Mouse (Mus musculus) CH12.LX (cell line): ENCODE data around the gene Baiap2l1. TPM values are rescaled to one million over a fixed set of nuclear protein-coding genes. Genes with fewer than 3 reads are reported as not detected.

Experiments used
- DNase-seq: peaks from one replicate; pipeline ENCODE4 v3.0.0-alpha.2; 2013; ENCODE audit errors: extremely low read depth
- H3K27ac ChIP-seq: 2 replicates; pipeline ENCODE4 v1.5.1; 2012; ENCODE audit warnings: low read depth, mild to moderate bottlenecking, control low read depth, moderate library complexity; ENCODE audit not compliant: insufficient read depth
- H3K27me3 ChIP-seq: replicated peaks from 2 replicates; pipeline ENCODE3; 2012; ENCODE audit warnings: inconsistent platforms
- H3K36me3 ChIP-seq, 2 experiments: replicated peaks in 1 of 2; 2 replicates each; pipeline versions ENCODE3 to v1.6.1; 2012; ENCODE audit warnings: inconsistent platforms in 1 of 2, low read length in 1 of 2, mild to moderate bottlenecking in 1 of 2, mixed read lengths in 1 of 2, moderate library complexity in 1 of 2; ENCODE audit not compliant: control insufficient read depth in 1 of 2, insufficient read depth in 1 of 2
- H3K4me1 ChIP-seq, 2 experiments: 2 replicates each; pipeline ENCODE4 v1.6.1; 2012; ENCODE audit warnings: inconsistent platforms in 1 of 2, moderate library complexity in 1 of 2; ENCODE audit not compliant: insufficient read depth in 2 of 2, control insufficient read depth in 1 of 2
- H3K4me2 ChIP-seq: 2 replicates; pipeline ENCODE4 v1.6.1; 2012; ENCODE audit warnings: low read depth, mild to moderate bottlenecking, control low read depth; ENCODE audit not compliant: poor library complexity, insufficient read depth, severe bottlenecking
- H3K4me3 ChIP-seq, 3 experiments: fragments of 150-350 bp in 1 of 3; sonication (generic) in 1 of 3; replicated peaks in 1 of 3; 2 replicates each; pipeline versions ENCODE3 to v1.5.1; 2011 to 2012; ENCODE audit warnings: low read depth in 2 of 3, low read length in 2 of 3, mild to moderate bottlenecking in 2 of 3, moderate library complexity in 2 of 3, control low read depth in 1 of 3, improper control_type of control experiment in 1 of 3, inconsistent platforms in 1 of 3, mixed read lengths in 1 of 3; ENCODE audit not compliant: poor library complexity in 1 of 3
- H3K79me2 ChIP-seq: replicated peaks from 2 replicates; pipeline ENCODE4 v1.6.1; 2012; ENCODE audit warnings: mild to moderate bottlenecking, moderate library complexity; ENCODE audit not compliant: control insufficient read depth, poor library complexity, insufficient read depth, severe bottlenecking; ENCODE audit errors: extremely low read depth
- H3K9ac ChIP-seq: 2 replicates; pipeline ENCODE4 v1.6.1; 2012; ENCODE audit warnings: low read depth, mild to moderate bottlenecking, control low read depth, moderate library complexity; ENCODE audit not compliant: insufficient read depth
- H3K9me3 ChIP-seq: replicated peaks from 2 replicates; pipeline ENCODE3; 2012; ENCODE audit warnings: low read length, inconsistent platforms, mixed read lengths
- CHD2 ChIP-seq: IDR thresholded peaks from 2 replicates; pipeline ENCODE4 v1.6.1; 2011; ENCODE audit warnings: low read length, improper control_type of control experiment
- CTCF ChIP-seq, 2 experiments: IDR thresholded peaks in 1 of 2; conservative IDR thresholded peaks in 1 of 2; 2 replicates each; pipeline ENCODE4 v1.5.1; 2011 to 2012; ENCODE audit warnings: low read depth in 2 of 2, low read length in 2 of 2, improper control_type of control experiment in 1 of 2, inconsistent platforms in 1 of 2, mild to moderate bottlenecking in 1 of 2, moderate library complexity in 1 of 2
- GABPA ChIP-seq: IDR thresholded peaks from 2 replicates; pipeline ENCODE4 v1.6.1; 2012; ENCODE audit warnings: low read depth, low read length, improper control_type of control experiment, inconsistent platforms; ENCODE audit not compliant: insufficient replicate concordance
- HCFC1 ChIP-seq: IDR thresholded peaks from 2 replicates; pipeline ENCODE4 v1.6.1; 2012; ENCODE audit warnings: low read depth, mild to moderate bottlenecking, inconsistent platforms, low read length, improper control_type of control experiment
- MAFK ChIP-seq: IDR thresholded peaks from 2 replicates; pipeline ENCODE4 v1.6.1; 2011; ENCODE audit warnings: low read length, improper control_type of control experiment; ENCODE audit not compliant: insufficient replicate concordance
- POLR2AphosphoS2 ChIP-seq: IDR thresholded peaks from 2 replicates; pipeline ENCODE4 v1.6.1; 2011; ENCODE audit warnings: low read depth, low read length, improper control_type of control experiment
- RAD21 ChIP-seq: IDR thresholded peaks from 2 replicates; pipeline ENCODE4 v1.6.1; 2011; ENCODE audit warnings: low read depth, mild to moderate bottlenecking, low read length, improper control_type of control experiment, moderate library complexity
- SMC3 ChIP-seq: IDR thresholded peaks from 2 replicates; pipeline ENCODE4 v1.6.1; 2011; ENCODE audit warnings: low read depth, low read length, improper control_type of control experiment
- ZNF384 ChIP-seq: IDR thresholded peaks from 2 replicates; pipeline ENCODE4 v1.6.1; 2012; ENCODE audit warnings: low read depth, low read length, improper control_type of control experiment, inconsistent platforms
- dilution Hi-C: fragments of 300-500 bp; cut with MboI; formaldehyde crosslinking; loops from 2 replicates; pipeline ENCODE4 v1.14.3; 2020; ENCODE audit warnings: low sequenced_read_pairs; ENCODE audit not compliant: extremely low pct_unique_long_range_greater_than_20kb, extremely low pct_ligation_motif_present
- in situ Hi-C: fragments of 300-500 bp; cut with MboI; formaldehyde crosslinking; loops from 3 replicates; pipeline ENCODE4 v1.14.3; 2019; ENCODE audit warnings: low sequenced_read_pairs, low pct_ligation_motif_present, low pct_unique_long_range_greater_than_20kb, mixed read lengths
- polyA plus RNA-seq: library from polyadenylated mRNA; unstranded; fragments of >175 nt; gene quantifications from 2 replicates; pipeline ENCODE4 v1.2.1, GENCODE M21; 2012; ENCODE audit warnings: low read depth; ENCODE audit not compliant: insufficient read length
- total RNA-seq, 2 experiments: library from RNA; depleted of rRNA; stranded (reverse); fragments of 300-350 nt in 1 of 2; fragments of >200 nt in 1 of 2; gene quantifications; 2 replicates each; pipeline ENCODE4 v1.2.3; 2012 to 2014

Baiap2l1 gene
- total and polyA plus RNA-seq, 3 experiments = 0.04 to 0.40 (median 0.11) TPM

- no peaks in the 10 kb centered on the region for H3K79me2 ChIP-seq
- H3K27me3 ChIP-seq = peaks cover 9% of the 10 kb centered on the region
- no peaks in the 10 kb centered on the region for H3K4me1 ChIP-seq
- TF ChIP-seq HCFC1 (no peak), SMC3 (peak; percentile 57), RAD21 (peak; percentile 61), CTCF (conservative IDR thresholded peaks at IDR 0.05 in 1 of 2, IDR thresholded peaks at IDR 0.05 in 1 of 2; ENCODE audit: low read depth in 2 of 2, low read length in 2 of 2) (peak; percentile 49 to 64)
- peak; percentile 49 for DNase-seq
- dilution Hi-C loops = no loop called here
- no peak overlapping the region for H3K4me3 ChIP-seq
- no peak overlapping the region for H3K9ac ChIP-seq
- no peak overlapping the region for H3K27ac ChIP-seq
- in situ Hi-C loops = loop anchor here (10.0 kb wide), 1 partner anchor 347 kb away; no protein-coding TSS in a partner anchor
- no peak overlapping the region for H3K4me2 ChIP-seq
- H3K9me3 ChIP-seq = peaks cover 17% of the 10 kb centered on the region
- H3K36me3 ChIP-seq = no peaks in the 10 kb centered on the region
Measured at GRCm38 (mm10) chr5:144387851-144388250, 29.9 kb upstream of the Baiap2l1 start.

GRCm38 (mm10) chr5:144383936-144384335, 26.0 kb upstream of the Baiap2l1 start:
- Histone ChIP-seq H3K36me3 (no peaks in the 10 kb centered on the region), H3K79me2 (no peaks in the 10 kb centered on the region), H3K4me3 (no peak overlapping the region), H3K27ac (no peak overlapping the region), H3K9me3 (peaks cover 11% of the 10 kb centered on the region), H3K27me3 (peaks cover 2% of the 10 kb centered on the region), H3K4me2 (no peak overlapping the region), H3K4me1 (no peaks in the 10 kb centered on the region), H3K9ac (no peak overlapping the region)
- dilution Hi-C loops (no loop called here), in situ Hi-C loops (loop anchor here (10.0 kb wide), 1 partner anchor 351 kb away; no protein-coding TSS in a partner anchor)
- peak; percentile 21 for DNase-seq
- TF ChIP-seq HCFC1 = no peak
- TF ChIP-seq CHD2 = no peak
- no peak for TF ChIP-seq MAFK
- TF ChIP-seq CTCF (conservative IDR thresholded peaks at IDR 0.05 in 1 of 2, IDR thresholded peaks at IDR 0.05 in 1 of 2; ENCODE audit: low read depth in 2 of 2, low read length in 2 of 2) = peak; percentile 19 to 59; a peak in 3 of 4 replicates
- TF ChIP-seq GABPA = no peak
- no peak for TF ChIP-seq POLR2AphosphoS2

GRCm38 (mm10) chr5:144381782-144382181, 23.9 kb upstream of the Baiap2l1 start:
- Histone ChIP-seq H3K27ac (no peak overlapping the region), H3K4me1 (no peaks in the 10 kb centered on the region), H3K4me3 (no peak overlapping the region), H3K27me3 (no peaks in the 10 kb centered on the region), H3K79me2 (no peaks in the 10 kb centered on the region), H3K4me2 (no peak overlapping the region), H3K9ac (no peak overlapping the region), H3K9me3 (peaks cover 22% of the 10 kb centered on the region), H3K36me3 (no peaks in the 10 kb centered on the region)
- dilution Hi-C loops = no loop called here
- in situ Hi-C loops = loop anchor here (10.0 kb wide), 1 partner anchor 353 kb away; no protein-coding TSS in a partner anchor
- DNase-seq = peak; percentile 8
- TF ChIP-seq CTCF (conservative IDR thresholded peaks at IDR 0.05 in 1 of 2, IDR thresholded peaks at IDR 0.05 in 1 of 2; ENCODE audit: low read depth in 2 of 2, low read length in 2 of 2) = peak in 1 of 2 experiments; percentile 37; a peak in 2 of 4 replicates
- TF ChIP-seq ZNF384 = no peak
